Mouse (Mus musculus) myocyte (in vitro differentiated cells): ENCODE measurements around the gene Crybg1.

Source experiments
- MYOG ChIP-seq, 3 experiments: IDR thresholded peaks; one replicate each; pipeline ENCODE4 v1.6.1; 2011; ENCODE audit warnings: control low read depth in 2 of 3, low read depth in 2 of 3, mild to moderate bottlenecking in 2 of 3; ENCODE audit not compliant: insufficient read length in 2 of 3, control insufficient read depth in 1 of 3, insufficient read depth in 1 of 3
- POLR2A ChIP-seq: IDR thresholded peaks from one replicate; pipeline ENCODE4 v1.6.1; 2011; ENCODE audit warnings: low read depth, mild to moderate bottlenecking, control low read depth, moderate library complexity; ENCODE audit not compliant: insufficient read length
- POLR2AphosphoS2 ChIP-seq: IDR thresholded peaks from one replicate; pipeline ENCODE4 v1.6.1; 2011; ENCODE audit warnings: low read depth, control low read depth; ENCODE audit not compliant: insufficient read length
- REST ChIP-seq: IDR thresholded peaks from one replicate; pipeline ENCODE4 v1.6.1; 2011; ENCODE audit warnings: mild to moderate bottlenecking, control low read depth, moderate library complexity; ENCODE audit not compliant: insufficient read depth, insufficient read length
- TCF12 ChIP-seq: IDR thresholded peaks from one replicate; pipeline ENCODE4 v1.6.1; 2011; ENCODE audit warnings: mild to moderate bottlenecking, control low read depth; ENCODE audit not compliant: poor library complexity, insufficient read depth, severe bottlenecking
- TCF3 ChIP-seq: IDR thresholded peaks from one replicate; pipeline ENCODE4 v1.6.1; 2011; ENCODE audit warnings: low read depth, control low read depth; ENCODE audit not compliant: insufficient read length
- USF1 ChIP-seq: IDR thresholded peaks from one replicate; pipeline ENCODE4 v1.6.1; 2011; ENCODE audit warnings: low read depth, mild to moderate bottlenecking, control low read depth, moderate library complexity

DNA sequence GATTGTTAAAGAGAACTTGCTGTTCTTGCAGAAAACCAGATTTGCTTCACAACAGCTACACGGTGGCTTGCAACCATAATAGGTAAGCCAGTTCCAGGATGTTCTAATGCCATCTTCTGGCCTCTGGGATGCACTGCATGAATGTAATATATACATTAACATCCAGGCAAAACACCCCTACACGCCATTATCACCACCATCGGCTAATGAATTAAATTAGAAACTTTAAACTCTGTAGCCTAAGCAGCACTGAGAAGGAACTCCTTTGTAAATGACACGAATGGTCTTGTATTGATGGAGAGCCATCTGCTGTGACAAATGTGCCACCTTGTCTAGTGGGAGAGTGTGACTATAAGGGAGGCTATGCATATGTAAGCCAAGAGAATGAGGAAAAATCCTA is 11.5 kb upstream of the Crybg1 start:
- TF ChIP-seq POLR2A: no peak
- no peak for TF ChIP-seq TCF12
- TF ChIP-seq USF1: no peak
- TF ChIP-seq MYOG (IDR thresholded peaks at IDR 0.05; ENCODE audit: control insufficient read depth in 1 of 3, insufficient read depth in 1 of 3, insufficient read length in 2 of 3, low read depth in 2 of 3): no peak
- TF ChIP-seq REST: no peak
- TF ChIP-seq TCF3: no peak
- TF ChIP-seq POLR2AphosphoS2: no peak
